Mouse (Mus musculus) testis, adult 2 months (tissue): ENCODE measurements around the gene Osbpl10. TPM values are rescaled to one million over a fixed set of nuclear protein-coding genes. Genes with fewer than 3 reads are reported as not detected.

Source experiments
- H3K27ac ChIP-seq: fragments of 200-500 bp; 2 replicates; pipeline ENCODE4 v1.5.1; 2012; ENCODE audit warnings: low read depth, low read length; ENCODE audit not compliant: control insufficient read depth, insufficient read depth
- H3K27me3 ChIP-seq: fragments of 200-500 bp; 2 replicates; pipeline ENCODE4 v1.6.1; 2012; ENCODE audit warnings: mild to moderate bottlenecking, low read length, moderate library complexity; ENCODE audit not compliant: control insufficient read depth, insufficient read depth
- H3K36me3 ChIP-seq: fragments of 200-500 bp; 2 replicates; pipeline ENCODE4 v1.6.1; 2012; ENCODE audit warnings: mild to moderate bottlenecking, low read length; ENCODE audit not compliant: control insufficient read depth, insufficient read depth
- H3K4me1 ChIP-seq: fragments of 200-500 bp; 2 replicates; pipeline ENCODE4 v1.6.1; 2012; ENCODE audit warnings: low read length; ENCODE audit not compliant: control insufficient read depth, insufficient read depth
- H3K4me3 ChIP-seq: fragments of 200-500 bp; 2 replicates; pipeline ENCODE4 v1.5.1; 2012; ENCODE audit warnings: low read depth, mild to moderate bottlenecking, low read length, moderate library complexity, mixed read lengths; ENCODE audit not compliant: control insufficient read depth
- CTCF ChIP-seq: fragments of 200-500 bp; IDR thresholded peaks from 2 replicates; pipeline ENCODE4 v1.5.1; 2012; ENCODE audit warnings: low read depth, mild to moderate bottlenecking, inconsistent platforms, low read length, moderate library complexity; ENCODE audit not compliant: control insufficient read depth, insufficient read depth, insufficient replicate concordance
- POLR2A ChIP-seq: fragments of 200-500 bp; IDR thresholded peaks from 2 replicates; pipeline ENCODE4 v1.6.1; 2012; ENCODE audit warnings: low read depth, mild to moderate bottlenecking, inconsistent platforms, low read length, moderate library complexity; ENCODE audit not compliant: control insufficient read depth
- polyA plus RNA-seq: library from polyadenylated mRNA; depleted of rRNA; stranded (reverse); fragments of >200 nt; gene quantifications from 2 replicates; pipeline ENCODE4 v1.2.3, GENCODE M21; 2012

The Osbpl10 gene
- polyA plus RNA-seq, 1 experiment, result 136 TPM

GRCm38 (mm10) chr9:115215830-115216701, 237.7 kb downstream of the Osbpl10 start:
- H3K4me3 ChIP-seq, result peak overlapping the region; percentile 43
- H3K4me1 ChIP-seq, result peaks cover 12% of the 10 kb centered on the region
- no peaks in the 10 kb centered on the region for H3K27me3 ChIP-seq
- TF ChIP-seq POLR2A, result no peak
- no peak for TF ChIP-seq CTCF
- H3K27ac ChIP-seq, result no peak overlapping the region
- H3K36me3 ChIP-seq, result no peaks in the 10 kb centered on the region

DNA sequence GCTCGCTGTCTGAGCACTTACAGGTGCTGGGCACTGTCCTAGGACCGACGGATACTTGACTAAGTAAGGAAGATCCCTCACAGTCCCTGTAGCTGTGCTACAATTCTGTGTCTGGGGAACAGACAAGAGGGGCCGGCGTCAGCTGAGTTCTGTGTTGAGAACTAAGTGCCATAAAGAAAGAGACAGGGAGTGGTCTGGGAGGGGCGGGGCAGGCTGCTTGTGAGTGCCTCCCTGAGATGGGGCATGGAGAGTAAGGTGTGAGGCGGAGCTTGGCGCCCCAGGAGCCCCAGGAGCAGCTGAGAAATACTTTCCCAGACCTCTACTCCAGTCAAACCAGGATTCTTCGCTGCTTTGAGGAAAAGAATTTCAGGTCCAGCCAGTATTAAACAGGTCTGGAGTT, 239.6 kb downstream of the Osbpl10 start:
- no peak overlapping the region for H3K27ac ChIP-seq

DNA sequence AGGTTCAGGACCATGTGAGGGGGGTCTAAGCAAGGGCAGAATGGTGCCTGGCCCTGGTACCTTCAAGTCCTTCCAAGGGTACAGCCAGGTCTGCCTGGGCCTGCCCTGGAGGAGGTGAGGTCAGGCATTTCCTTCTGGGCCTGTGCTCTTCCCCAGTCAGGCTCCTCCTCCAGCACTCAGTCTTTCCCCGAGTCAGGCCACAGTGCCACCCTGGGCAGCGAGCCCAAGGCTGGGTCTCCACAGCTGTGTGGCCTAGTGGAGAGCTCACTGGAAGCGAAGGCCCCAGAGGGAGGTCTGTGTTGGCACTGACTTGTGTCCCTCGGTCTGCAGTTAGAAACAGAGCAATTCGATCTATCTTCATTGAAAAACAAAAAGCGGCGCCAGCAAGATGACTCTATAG, 242.1 kb downstream of the Osbpl10 start:
- H3K4me3 ChIP-seq, result no peak overlapping the region
- H3K36me3 ChIP-seq, result no peaks in the 10 kb centered on the region
- no peak for TF ChIP-seq CTCF
- TF ChIP-seq POLR2A, result no peak
- peaks cover 10% of the 10 kb centered on the region for H3K4me1 ChIP-seq
- no peak overlapping the region for H3K27ac ChIP-seq
- no peaks in the 10 kb centered on the region for H3K27me3 ChIP-seq

More for the DNA sequence above, 239.6 kb downstream of the Osbpl10 start:
- H3K4me3 ChIP-seq, result no peak overlapping the region
- H3K4me1 ChIP-seq, result peaks cover 12% of the 10 kb centered on the region
- no peaks in the 10 kb centered on the region for H3K27me3 ChIP-seq
- no peak for TF ChIP-seq CTCF
- H3K36me3 ChIP-seq, result no peaks in the 10 kb centered on the region

DNA sequence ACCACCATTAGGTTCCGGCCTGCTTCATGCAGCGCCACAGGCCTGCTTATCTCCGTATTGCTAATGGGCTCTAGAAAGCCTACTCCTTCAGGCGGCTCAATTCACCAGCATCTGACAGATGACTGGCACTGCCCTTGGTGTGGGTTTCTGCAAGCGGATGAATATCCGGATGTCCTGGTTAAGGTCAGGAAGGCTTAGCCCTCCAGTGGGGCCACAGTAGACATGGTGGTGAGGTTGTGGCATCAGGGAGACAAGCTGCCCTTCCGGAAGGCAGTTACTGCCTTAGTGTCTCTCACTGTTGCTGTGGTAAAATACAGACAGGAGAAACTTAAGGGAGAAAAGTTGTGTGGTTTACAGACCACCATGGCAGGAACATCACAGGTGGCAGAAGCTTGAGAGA, 242.9 kb downstream of the Osbpl10 start:
- Histone ChIP-seq H3K4me3 (no peak overlapping the region), H3K27me3 (no peaks in the 10 kb centered on the region), H3K27ac (no peak overlapping the region), H3K4me1 (peaks cover 4% of the 10 kb centered on the region; the same call in 1 of the 2 replicates), H3K36me3 (no peaks in the 10 kb centered on the region)
- TF ChIP-seq POLR2A (no peak), CTCF (no peak)

DNA sequence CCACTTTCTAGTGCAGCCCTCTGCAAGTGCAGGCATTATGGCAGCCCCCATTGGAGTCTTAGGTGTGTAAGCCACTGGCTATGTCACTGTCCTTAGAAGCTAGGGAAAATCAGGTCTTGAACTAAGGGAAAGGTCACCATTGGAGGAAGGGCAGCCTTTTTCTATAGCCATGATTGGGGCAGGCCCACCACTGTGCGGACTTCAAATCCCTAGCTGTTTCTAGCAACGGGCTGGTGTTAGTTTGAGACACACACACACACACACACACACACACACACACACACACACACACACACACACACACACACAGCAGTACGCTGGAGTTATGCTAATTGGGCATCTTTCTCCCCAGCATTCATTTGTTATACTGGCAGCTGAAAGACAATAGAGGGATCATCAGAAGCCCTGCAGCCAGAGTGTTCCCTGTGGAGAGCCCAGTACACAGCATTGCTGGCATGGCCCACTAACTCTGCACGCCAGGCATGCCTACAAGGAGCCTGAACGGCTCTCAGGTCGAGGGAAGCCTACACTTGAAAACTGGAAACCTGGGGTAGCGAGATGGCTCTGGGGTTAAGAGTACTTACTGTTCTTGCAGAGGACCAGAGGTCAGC, 246.5 kb downstream of the Osbpl10 start:
- no peak overlapping the region for H3K27ac ChIP-seq

DNA sequence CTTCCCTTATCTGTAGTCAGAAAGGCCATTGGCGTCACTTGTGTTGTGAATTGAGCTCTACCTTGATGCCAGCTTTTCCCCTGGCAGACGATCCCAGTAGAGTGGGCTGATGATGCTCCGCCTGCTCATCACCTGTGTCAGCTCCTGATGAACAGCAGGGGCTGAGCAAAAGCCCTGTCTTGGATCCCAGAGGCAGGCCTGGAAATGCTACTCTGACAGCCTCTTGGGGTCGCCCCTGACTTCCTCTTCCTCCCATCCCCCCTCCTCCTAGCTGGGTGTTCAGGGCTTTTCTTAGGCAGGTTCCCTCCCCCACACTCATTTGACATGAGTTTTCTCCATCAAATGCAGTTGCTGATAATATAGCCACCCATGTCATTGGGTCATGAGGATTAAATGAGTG, 250.8 kb downstream of the Osbpl10 start:
- H3K4me3 ChIP-seq, result no peak overlapping the region
- no peaks in the 10 kb centered on the region for H3K4me1 ChIP-seq
- H3K27me3 ChIP-seq, result no peaks in the 10 kb centered on the region
- H3K27ac ChIP-seq, result no peak overlapping the region
- TF ChIP-seq POLR2A (no peak), CTCF (no peak)
- no peaks in the 10 kb centered on the region for H3K36me3 ChIP-seq

More for the DNA sequence above, 246.5 kb downstream of the Osbpl10 start:
- Histone ChIP-seq H3K4me1 (no peaks in the 10 kb centered on the region), H3K4me3 (no peak overlapping the region), H3K27me3 (no peaks in the 10 kb centered on the region), H3K36me3 (no peaks in the 10 kb centered on the region)
- TF ChIP-seq POLR2A (no peak), CTCF (no peak)

DNA sequence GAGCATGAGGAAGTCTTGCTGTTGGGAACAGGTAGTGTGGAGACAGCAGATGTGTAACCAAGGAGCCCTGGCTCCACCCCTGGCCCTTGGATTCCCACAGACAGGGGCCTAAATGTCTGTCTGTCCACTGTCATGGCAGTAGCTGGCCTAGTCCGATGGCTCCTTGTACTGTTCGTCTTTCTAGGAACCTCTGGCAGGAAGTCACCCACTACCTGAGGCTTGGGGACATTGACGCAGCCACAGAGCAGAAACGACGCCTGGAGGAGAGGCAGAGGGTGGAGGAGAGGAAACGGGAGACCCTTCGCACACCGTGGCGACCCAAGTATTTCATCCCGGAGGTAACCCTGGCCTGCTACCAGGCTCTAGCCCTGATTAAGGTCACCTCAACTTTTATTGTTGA, 251.3 kb downstream of the Osbpl10 start:
- Histone ChIP-seq H3K27me3 (no peaks in the 10 kb centered on the region), H3K4me3 (no peak overlapping the region), H3K27ac (no peak overlapping the region), H3K4me1 (no peaks in the 10 kb centered on the region), H3K36me3 (no peaks in the 10 kb centered on the region)
- no peak for TF ChIP-seq POLR2A
- no peak for TF ChIP-seq CTCF
